Mouse (Mus musculus) heart, adult 18-20 months (tissue): ENCODE results near the gene Zc3h12c. TPM values are rescaled to one million over a fixed set of nuclear protein-coding genes. Genes with fewer than 3 reads are reported as not detected.
"Not testable (repeated sequence)": the region's sequence is repeated elsewhere in the genome, so short reads cannot be mapped to it uniquely, and the experiment has no call there.

Source experiments
- DNase-seq, 2 experiments: peaks; one replicate each; pipeline ENCODE4 v3.0.0; 2021 to 2022; ENCODE audit warnings: mixed read lengths in 1 of 2
- microRNA-seq, 2 experiments: library from miRNA; unstranded; fragments of <30 nt; microRNA quantifications; one replicate each; pipeline ENCODE4 v1.2.0; 2022
- total RNA-seq, 2 experiments: library from RNA; stranded (reverse); gene quantifications; 2 replicates each; pipeline ENCODE4 v1.2.3; 2021

Gene Zc3h12c
- total RNA-seq, 2 experiments from 2014 or later = 7.7 to 8.4 TPM

GRCm38 (mm10) chr9:52102060-52102844 is 66.1 kb downstream of the Zc3h12c start:
- no peak for DNase-seq

GRCm38 (mm10) chr9:52100426-52100825 is 67.9 kb downstream of the Zc3h12c start:
- no peak for DNase-seq

- peak; percentile 76 to 90 for DNase-seq
Observed at GRCm38 (mm10) chr9:52098600-52098999, 69.8 kb downstream of the Zc3h12c start.

GRCm38 (mm10) chr9:52097386-52097785 is 71.0 kb downstream of the Zc3h12c start:
- no peak for DNase-seq

GRCm38 (mm10) chr9:52095666-52096065 is 72.7 kb downstream of the Zc3h12c start:
- DNase-seq = no peak

GRCm38 (mm10) chr9:52094471-52094980 is 73.8 kb downstream of the Zc3h12c start:
- DNase-seq = no peak

GRCm38 (mm10) chr9:52094016-52094415 is 74.4 kb downstream of the Zc3h12c start:
- no peak for DNase-seq

- DNase-seq = no peak
Observed at GRCm38 (mm10) chr9:52093108-52093507, 75.3 kb downstream of the Zc3h12c start.

GRCm38 (mm10) chr9:52092311-52092710 is 76.1 kb downstream of the Zc3h12c start:
- no peak for DNase-seq

- peak; percentile 40 to 48 for DNase-seq
Observed at GRCm38 (mm10) chr9:52091752-52092151, 76.6 kb downstream of the Zc3h12c start.

GRCm38 (mm10) chr9:52082414-52082813 is 86.0 kb downstream of the Zc3h12c start:
- no peak for DNase-seq

- DNase-seq = no peak
Observed at GRCm38 (mm10) chr9:52081979-52082378, 86.4 kb downstream of the Zc3h12c start.

- DNase-seq = no peak
Observed at GRCm38 (mm10) chr9:52077692-52078091, 90.7 kb downstream of the Zc3h12c start.

- DNase-seq = no peak
Observed at GRCm38 (mm10) chr9:52076089-52076488, 92.3 kb downstream of the Zc3h12c start.

- DNase-seq = no peak
Observed at GRCm38 (mm10) chr9:52072202-52072601, 96.2 kb downstream of the Zc3h12c start.

- DNase-seq = not testable (repeated sequence)
Observed at GRCm38 (mm10) chr9:52071352-52071751, 97.0 kb downstream of the Zc3h12c start.

- DNase-seq = no peak
Observed at GRCm38 (mm10) chr9:52070052-52070451, 98.3 kb downstream of the Zc3h12c start.

Small RNA genes within 50 kb of the gene (microRNA-seq; reads per million reads assigned to microRNA genes)
- gene Gm27686 (0 reads per million in 2 experiments), gene Mir6244 (0 reads per million in 2 experiments)

Other genes starting within 250 kb of the Zc3h12c start
- 100 to 1,000 TPM; 104 to 126 TPM for gene Fdx1, start 205.0 kb downstream of the Zc3h12c start, total RNA-seq
- 10 to 100 TPM; 88.4 to 91.8 TPM for gene Rdx, start 121.4 kb downstream of the Zc3h12c start, total RNA-seq